Mouse (Mus musculus): Measurements from ENCODE around the gene 4932438H23Rik.

DNA sequence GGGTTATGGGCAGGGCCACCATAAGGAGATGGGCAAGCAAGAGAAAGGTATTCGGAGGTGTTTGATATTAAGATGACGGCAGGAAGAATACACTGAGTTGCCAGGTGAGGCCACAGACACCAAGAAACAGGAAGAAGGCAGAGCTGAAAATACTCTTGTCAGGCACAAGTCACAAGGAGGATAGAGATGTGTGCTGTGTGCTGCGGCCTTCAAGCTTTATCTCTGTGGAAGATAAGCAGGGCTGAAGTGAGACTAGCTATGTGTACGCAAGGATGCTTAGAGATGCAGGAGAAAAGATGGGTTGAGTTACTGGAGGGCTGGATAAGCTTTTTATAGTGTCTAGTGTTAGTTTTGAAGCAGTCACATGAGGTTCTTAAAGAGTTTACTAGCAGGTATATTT, 37.7 kb downstream of the 4932438H23Rik start:
- TF ChIP-seq CTCF (IDR thresholded peaks at IDR 0.05; ENCODE audit: control insufficient read depth, insufficient read depth, insufficient read length) (no peak), MYOG (IDR thresholded peaks at IDR 0.05; ENCODE audit: control insufficient read depth, extremely low read depth, insufficient read length) (no peak), USF1 (IDR thresholded peaks at IDR 0.05; ENCODE audit: low read depth) (no peak), CEBPB (IDR thresholded peaks at IDR 0.05; ENCODE audit: low read depth) (no peak), MYOD1 (IDR thresholded peaks at IDR 0.05; ENCODE audit: control insufficient read depth, insufficient read length, low read depth) (no peak), MAX (IDR thresholded peaks at IDR 0.05) (no peak), FOSL1 (IDR thresholded peaks at IDR 0.05; ENCODE audit: insufficient read depth, low read length, poor library complexity, severe bottlenecking) (no peak)
